Mouse (Mus musculus): ENCODE data around the gene Angptl1. TPM values are rescaled to one million over a fixed set of nuclear protein-coding genes. Genes with fewer than 3 reads are reported as not detected.

Angptl1 gene
- total RNA-seq (2014; fragmentation: Nextera tagmentation) = not detected in 2 replicates
- 0.12 and 0.22 TPM in 2 replicates for total RNA-seq (2017)
- polyA plus RNA-seq (2012) = not detected in 2 replicates

GRCm38 (mm10) chr1:156838177-156838576 lies at the start of gene Angptl1:
Angptl1 (plus strand) TSS chr1:156838562.
- Histone ChIP-seq H3K4me1 (ENCODE audit: insufficient read depth, low read depth, low read length) (0 out of 2 replicates have a peak, but pooled peaks cover 2% of the 10 kb centered on the region), H3K36me3 (replicated peaks) (peaks cover 2% of the 10 kb centered on the region), H3K9me3 (replicated peaks) (no peaks in the 10 kb centered on the region), H3K27me3 (ENCODE audit: insufficient read depth, low read length) (peaks cover 2% of the 10 kb centered on the region; the same call in 1 of the 2 replicates), H3K4me3 (ENCODE audit: low read depth, low read length) (no peak within 1 kb of the TSS)
- no peak for TF ChIP-seq GATA2 (IDR thresholded peaks at IDR 0.05; ENCODE audit: borderline replicate concordance, low read depth, low read length)
- no peak for TF ChIP-seq GATA1 (IDR thresholded peaks at IDR 0.05; ENCODE audit: borderline replicate concordance, low read length)
- TF ChIP-seq POLR2AphosphoS5 (IDR thresholded peaks at IDR 0.05; ENCODE audit: insufficient replicate concordance, low read depth, low read length) = no peak
- no peak for TF ChIP-seq TAL1 (conservative IDR thresholded peaks at IDR 0.05; ENCODE audit: low read depth, low read length)
- no peak for TF ChIP-seq CTCF (IDR thresholded peaks at IDR 0.05; ENCODE audit: low read depth, low read length)
- DNase-seq (ENCODE audit: low spot score) (no peak), ATAC-seq (ENCODE audit: extremely low read depth, insufficient number of reproducible peaks, low FRiP score, poor library complexity, severe bottlenecking) (no peak)

- Histone ChIP-seq H3K27me3 (ENCODE audit: insufficient read depth, low read length) (peaks cover 11% of the 10 kb centered on the region), H3K9me3 (replicated peaks) (no peaks in the 10 kb centered on the region), H3K36me3 (replicated peaks) (no peaks in the 10 kb centered on the region), H3K4me3 (ENCODE audit: low read depth, low read length) (no peak overlapping the region), H3K4me1 (ENCODE audit: insufficient read depth, low read depth, low read length) (peaks cover 17% of the 10 kb centered on the region)
- TF ChIP-seq CTCF (IDR thresholded peaks at IDR 0.05; ENCODE audit: low read depth, low read length) (no peak), TAL1 (conservative IDR thresholded peaks at IDR 0.05; ENCODE audit: low read depth, low read length) (no peak), GATA2 (IDR thresholded peaks at IDR 0.05; ENCODE audit: borderline replicate concordance, low read depth, low read length) (no peak), POLR2AphosphoS5 (IDR thresholded peaks at IDR 0.05; ENCODE audit: insufficient replicate concordance, low read depth, low read length) (no peak), GATA1 (IDR thresholded peaks at IDR 0.05; ENCODE audit: borderline replicate concordance, low read length) (no peak)
- ATAC-seq (ENCODE audit: extremely low read depth, insufficient number of reproducible peaks, low FRiP score, poor library complexity, severe bottlenecking) = no peak
- DNase-seq (ENCODE audit: low spot score) = no peak
These were observed 48.4 kb upstream of the Angptl1 start for GRCm38 (mm10) chr1:156789844-156790490.

- TF ChIP-seq GATA1 (IDR thresholded peaks at IDR 0.05; ENCODE audit: borderline replicate concordance, low read length) (no peak), TAL1 (conservative IDR thresholded peaks at IDR 0.05; ENCODE audit: low read depth, low read length) (no peak), GATA2 (IDR thresholded peaks at IDR 0.05; ENCODE audit: borderline replicate concordance, low read depth, low read length) (no peak), POLR2AphosphoS5 (IDR thresholded peaks at IDR 0.05; ENCODE audit: insufficient replicate concordance, low read depth, low read length) (no peak)
- Histone ChIP-seq H3K9me3 (replicated peaks) (no peaks in the 10 kb centered on the region), H3K4me1 (ENCODE audit: insufficient read depth, low read depth, low read length) (peaks cover 2% of the 10 kb centered on the region; the same call in 1 of the 2 replicates), H3K36me3 (replicated peaks) (no peaks in the 10 kb centered on the region), H3K4me3 (ENCODE audit: low read depth, low read length) (no peak overlapping the region), H3K27me3 (ENCODE audit: insufficient read depth, low read length) (peaks cover 3% of the 10 kb centered on the region)
- ATAC-seq (ENCODE audit: extremely low read depth, insufficient number of reproducible peaks, low FRiP score, poor library complexity, severe bottlenecking) = no peak
- no peak for DNase-seq (ENCODE audit: low spot score)
These were observed 42.1 kb upstream of the Angptl1 start for GRCm38 (mm10) chr1:156796251-156796650.

- no peak for ATAC-seq (ENCODE audit: extremely low read depth, insufficient number of reproducible peaks, low FRiP score, poor library complexity, severe bottlenecking)
These were observed 37.1 kb upstream of the Angptl1 start for GRCm38 (mm10) chr1:156801276-156801675.

GRCm38 (mm10) chr1:156808332-156808731 lies 30.0 kb upstream of the Angptl1 start:
- ATAC-seq (ENCODE audit: extremely low read depth, insufficient number of reproducible peaks, low FRiP score, poor library complexity, severe bottlenecking) (no peak), DNase-seq (ENCODE audit: low spot score) (no peak)
- H3K36me3 ChIP-seq (replicated peaks) = peaks cover 2% of the 10 kb centered on the region
- no peak overlapping the region for H3K4me3 ChIP-seq (ENCODE audit: low read depth, low read length)
- H3K4me1 ChIP-seq (ENCODE audit: insufficient read depth, low read depth, low read length) = no peaks in the 10 kb centered on the region
- peaks cover 9% of the 10 kb centered on the region; the same call in 1 of the 2 replicates for H3K27me3 ChIP-seq (ENCODE audit: insufficient read depth, low read length)
- no peak for TF ChIP-seq CTCF (IDR thresholded peaks at IDR 0.05; ENCODE audit: low read depth, low read length)
- no peaks in the 10 kb centered on the region for H3K9me3 ChIP-seq (replicated peaks)

More at GRCm38 (mm10) chr1:156801276-156801675, 37.1 kb upstream of the Angptl1 start:
- TF ChIP-seq GATA1 (IDR thresholded peaks at IDR 0.05; ENCODE audit: borderline replicate concordance, low read length) (no peak), POLR2AphosphoS5 (IDR thresholded peaks at IDR 0.05; ENCODE audit: insufficient replicate concordance, low read depth, low read length) (no peak), TAL1 (conservative IDR thresholded peaks at IDR 0.05; ENCODE audit: low read depth, low read length) (no peak), CTCF (IDR thresholded peaks at IDR 0.05; ENCODE audit: low read depth, low read length) (no peak), GATA2 (IDR thresholded peaks at IDR 0.05; ENCODE audit: borderline replicate concordance, low read depth, low read length) (no peak)
- no peaks in the 10 kb centered on the region for H3K9me3 ChIP-seq (replicated peaks)
- H3K36me3 ChIP-seq (replicated peaks) = no peaks in the 10 kb centered on the region
- DNase-seq (ENCODE audit: low spot score) = no peak
- H3K4me1 ChIP-seq (ENCODE audit: insufficient read depth, low read depth, low read length) = no peaks in the 10 kb centered on the region
- no peaks in the 10 kb centered on the region for H3K27me3 ChIP-seq (ENCODE audit: insufficient read depth, low read length)
- H3K4me3 ChIP-seq (ENCODE audit: low read depth, low read length) = no peak overlapping the region

- TF ChIP-seq GATA2 (IDR thresholded peaks at IDR 0.05; ENCODE audit: borderline replicate concordance, low read depth, low read length) (no peak), TAL1 (conservative IDR thresholded peaks at IDR 0.05; ENCODE audit: low read depth, low read length) (no peak), CTCF (IDR thresholded peaks at IDR 0.05; ENCODE audit: low read depth, low read length) (no peak), GATA1 (IDR thresholded peaks at IDR 0.05; ENCODE audit: borderline replicate concordance, low read length) (no peak), POLR2AphosphoS5 (IDR thresholded peaks at IDR 0.05; ENCODE audit: insufficient replicate concordance, low read depth, low read length) (no peak)
- Histone ChIP-seq H3K4me3 (ENCODE audit: low read depth, low read length) (no peak overlapping the region), H3K4me1 (ENCODE audit: insufficient read depth, low read depth, low read length) (no peaks in the 10 kb centered on the region), H3K27me3 (ENCODE audit: insufficient read depth, low read length) (peaks cover 9% of the 10 kb centered on the region; the same call in 1 of the 2 replicates), H3K36me3 (replicated peaks) (peaks cover 4% of the 10 kb centered on the region), H3K9me3 (replicated peaks) (no peaks in the 10 kb centered on the region)
- no peak for DNase-seq (ENCODE audit: low spot score)
- no peak for ATAC-seq (ENCODE audit: extremely low read depth, insufficient number of reproducible peaks, low FRiP score, poor library complexity, severe bottlenecking)
These were observed 26.4 kb upstream of the Angptl1 start for GRCm38 (mm10) chr1:156811928-156812327.

Data from G1E (cell line).